Mouse (Mus musculus): Measurements from ENCODE around the gene Galnt6. TPM values are rescaled to one million over a fixed set of nuclear protein-coding genes. Genes with fewer than 3 reads are reported as not detected.

Galnt6 gene
- polyA plus RNA-seq (2012; rRNA removed) = 0.10 and 0.17 TPM in 2 replicates

GRCm38 (mm10) chr15:100729281-100729985 lies at the start of gene Galnt6:
Gene Galnt6, minus strand, starts transcription at chr15:100729376.

GRCm38 (mm10) chr15:100761419-100762185 lies 32.4 kb upstream of the Galnt6 start, which contains the start of gene Slc4a8:
Gene Slc4a8, plus strand, starts transcription at chr15:100761747.

DNA sequence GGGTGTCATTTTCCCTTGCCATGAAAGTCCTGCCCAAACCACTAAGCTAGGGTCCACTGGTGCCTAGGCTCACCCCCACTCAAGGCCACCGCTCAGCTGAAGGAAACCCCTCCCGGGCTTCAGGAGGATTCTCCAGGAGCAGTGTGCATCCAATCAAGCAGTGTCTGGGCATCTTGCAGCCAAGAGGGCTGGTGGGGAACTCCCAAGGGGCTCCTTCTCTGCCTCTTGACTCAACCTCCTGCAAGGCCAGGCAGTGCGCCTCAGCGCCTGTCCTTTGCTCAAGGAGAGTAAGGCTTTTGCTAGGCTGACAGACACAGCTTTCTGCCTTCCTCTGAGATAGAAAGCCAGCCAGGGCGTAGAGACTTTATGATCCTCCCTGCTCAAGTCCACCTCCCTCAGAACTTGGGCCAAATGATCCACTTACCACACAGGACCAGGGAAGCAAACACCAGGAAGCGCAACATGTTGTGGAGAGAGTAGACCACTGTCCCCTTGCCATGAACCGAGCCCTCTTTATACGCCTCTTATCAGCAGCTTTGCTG lies 41.7 kb downstream of the Galnt6 start, which contains the start of gene Cela1:
TSS of gene Cela1 (minus strand) at position 492 of the 542 bp plus-strand sequence.

DNA sequence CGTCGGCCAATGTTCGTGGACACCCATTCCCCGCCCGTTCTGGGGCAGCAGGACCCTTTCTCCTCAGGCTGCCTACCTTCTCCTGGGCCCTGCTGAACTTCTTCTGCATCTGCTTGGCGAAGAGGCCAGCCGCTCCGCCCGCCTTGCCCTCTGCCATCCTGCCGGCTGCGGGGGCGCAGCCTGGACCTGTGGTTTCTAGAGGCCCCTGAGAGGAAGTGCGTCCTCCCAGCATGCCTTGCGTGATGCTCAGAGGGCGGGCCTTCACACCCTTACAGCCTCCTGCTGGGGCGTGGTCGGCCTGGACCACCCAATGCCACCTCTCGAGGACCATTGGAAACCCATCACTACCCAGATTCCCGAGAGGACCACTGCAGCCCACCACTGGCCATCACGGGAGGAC lies 59.8 kb downstream of the Galnt6 start, which contains the start of gene Bin2:
TSS of gene Bin2 (minus strand) at position 217 of the 400 bp plus-strand sequence.

Other genes starting within 250 kb of the Galnt6 start
- gene Csrnp2, start 233.9 kb downstream of the Galnt6 start, polyA plus RNA-seq (2012; rRNA removed) = 21.6 TPM in 2 replicates
- 32.7 and 34.2 TPM in 2 replicates for gene Tfcp2, start 177.4 kb downstream of the Galnt6 start, polyA plus RNA-seq (2012; rRNA removed)
- gene Pou6f1, start 129.4 kb downstream of the Galnt6 start, polyA plus RNA-seq (2012; rRNA removed) = 36.6 and 44.5 TPM in 2 replicates
- gene Dazap2, start 114.0 kb downstream of the Galnt6 start, polyA plus RNA-seq (2012; rRNA removed) = 65.3 and 147 TPM in 2 replicates
- gene Smagp, start 92.4 kb downstream of the Galnt6 start, polyA plus RNA-seq (2012; rRNA removed) = 4.6 and 4.7 TPM in 2 replicates
- 3.7 and 4.9 TPM in 2 replicates for gene Bin2, start 59.8 kb downstream of the Galnt6 start, polyA plus RNA-seq (2012; rRNA removed)
- gene Cela1, start 41.5 kb downstream of the Galnt6 start, polyA plus RNA-seq (2012; rRNA removed) = 1.2 and 1.5 TPM in 2 replicates
- gene Slc4a8, start 32.4 kb upstream of the Galnt6 start, polyA plus RNA-seq (2012; rRNA removed) = 9.4 and 11.0 TPM in 2 replicates
- gene Scn8a, start 140.5 kb upstream of the Galnt6 start, polyA plus RNA-seq (2012; rRNA removed) = 20.2 and 33.6 TPM in 2 replicates